Mouse (Mus musculus): ENCODE measurements at regions not wholly inside any gene's neighbourhood (a gene's known extent, or its start where the extent isn't known, plus 50 kb on each side); places are given as distances from the start of the nearest gene placed in this dataset.

GRCm38 (mm10) chrX:60773645-60774044, 119.6 kb downstream of the Sox3 start:
- no peak for DNase-seq (ENCODE audit: low spot score)
- Histone ChIP-seq H3K4me1 (replicated peaks; ENCODE audit: control insufficient read depth, insufficient read depth) (no peaks in the 10 kb centered on the region), H3K27ac (replicated peaks) (no peak overlapping the region), H3K27me3 (ENCODE audit: control insufficient read depth, insufficient read depth, low read length) (no peaks in the 10 kb centered on the region), H3K9ac (ENCODE audit: low read length) (no peak overlapping the region), H3K4me2 (replicated peaks; ENCODE audit: low read depth) (no peak overlapping the region), H3K36me3 (ENCODE audit: control insufficient read depth, insufficient read depth, low read length) (no peaks in the 10 kb centered on the region), H3K4me3 (ENCODE audit: low read depth, low read length) (no peak overlapping the region), H3K9me3 (ENCODE audit: control insufficient read depth, low read length) (no peaks in the 10 kb centered on the region)
- 69% methylated on average over 5 of the region's 5 CpGs for WGBS
- no peak for TF ChIP-seq EP300 (optimal IDR thresholded peaks at IDR 0.05)
- TF ChIP-seq CTCF (IDR thresholded peaks at IDR 0.05; ENCODE audit: low read depth): no peak
- no peak for ATAC-seq (ENCODE audit: low FRiP score, low TSS enrichment)

GRCm38 (mm10) chrX:60772439-60772838, 120.8 kb downstream of the Sox3 start:
- WGBS: 45% methylated on average over 1 of the region's 1 CpGs
- no peak for DNase-seq (ENCODE audit: low spot score)
- H3K27ac ChIP-seq (replicated peaks): no peak overlapping the region
- H3K9ac ChIP-seq (ENCODE audit: low read length): no peak overlapping the region
- no peaks in the 10 kb centered on the region for H3K36me3 ChIP-seq (ENCODE audit: control insufficient read depth, insufficient read depth, low read length)
- no peak overlapping the region for H3K4me3 ChIP-seq (ENCODE audit: low read depth, low read length)
- H3K4me2 ChIP-seq (replicated peaks; ENCODE audit: low read depth): no peak overlapping the region
- no peaks in the 10 kb centered on the region for H3K27me3 ChIP-seq (ENCODE audit: control insufficient read depth, insufficient read depth, low read length)
- no peaks in the 10 kb centered on the region for H3K4me1 ChIP-seq (replicated peaks; ENCODE audit: control insufficient read depth, insufficient read depth)
- H3K9me3 ChIP-seq (ENCODE audit: control insufficient read depth, low read length): no peaks in the 10 kb centered on the region
- TF ChIP-seq CTCF (IDR thresholded peaks at IDR 0.05; ENCODE audit: low read depth): no peak
- TF ChIP-seq EP300 (optimal IDR thresholded peaks at IDR 0.05): no peak
- no peak for ATAC-seq (ENCODE audit: low FRiP score, low TSS enrichment)

- no peaks in the 10 kb centered on the region for H3K36me3 ChIP-seq (ENCODE audit: control insufficient read depth, insufficient read depth, low read length)
- ATAC-seq (ENCODE audit: low FRiP score, low TSS enrichment): no peak
- no peak overlapping the region for H3K9ac ChIP-seq (ENCODE audit: low read length)
- no peaks in the 10 kb centered on the region for H3K9me3 ChIP-seq (ENCODE audit: control insufficient read depth, low read length)
- no peak for DNase-seq (ENCODE audit: low spot score)
- no peak overlapping the region for H3K4me2 ChIP-seq (replicated peaks; ENCODE audit: low read depth)
- no peak overlapping the region for H3K4me3 ChIP-seq (ENCODE audit: low read depth, low read length)
- H3K27me3 ChIP-seq (ENCODE audit: control insufficient read depth, insufficient read depth, low read length): no peaks in the 10 kb centered on the region
- 60% methylated on average over 5 of the region's 5 CpGs for WGBS
- no peak overlapping the region for H3K27ac ChIP-seq (replicated peaks)
- H3K4me1 ChIP-seq (replicated peaks; ENCODE audit: control insufficient read depth, insufficient read depth): no peaks in the 10 kb centered on the region
- TF ChIP-seq CTCF (IDR thresholded peaks at IDR 0.05; ENCODE audit: low read depth) (no peak), EP300 (optimal IDR thresholded peaks at IDR 0.05) (no peak)
Measured at GRCm38 (mm10) chrX:60750456-60750855, 142.8 kb downstream of the Sox3 start.

GRCm38 (mm10) chrX:60743971-60744370, 149.3 kb downstream of the Sox3 start:
- ATAC-seq (ENCODE audit: low FRiP score, low TSS enrichment) (no peak), DNase-seq (ENCODE audit: low spot score) (no peak)
- Histone ChIP-seq H3K4me3 (ENCODE audit: low read depth, low read length) (no peak overlapping the region), H3K36me3 (ENCODE audit: control insufficient read depth, insufficient read depth, low read length) (no peaks in the 10 kb centered on the region), H3K4me2 (replicated peaks; ENCODE audit: low read depth) (no peak overlapping the region), H3K27me3 (ENCODE audit: control insufficient read depth, insufficient read depth, low read length) (no peaks in the 10 kb centered on the region), H3K4me1 (replicated peaks; ENCODE audit: control insufficient read depth, insufficient read depth) (no peaks in the 10 kb centered on the region), H3K9me3 (ENCODE audit: control insufficient read depth, low read length) (no peaks in the 10 kb centered on the region), H3K9ac (ENCODE audit: low read length) (no peak overlapping the region), H3K27ac (replicated peaks) (no peak overlapping the region)
- 86% methylated on average over 3 of the region's 3 CpGs for WGBS
- TF ChIP-seq CTCF (IDR thresholded peaks at IDR 0.05; ENCODE audit: low read depth): no peak
- no peak for TF ChIP-seq EP300 (optimal IDR thresholded peaks at IDR 0.05)

GRCm38 (mm10) chrX:60743020-60743707, 150.1 kb downstream of the Sox3 start:
- Histone ChIP-seq H3K9me3 (ENCODE audit: control insufficient read depth, low read length) (no peaks in the 10 kb centered on the region), H3K27ac (replicated peaks) (no peak overlapping the region), H3K27me3 (ENCODE audit: control insufficient read depth, insufficient read depth, low read length) (no peaks in the 10 kb centered on the region), H3K9ac (ENCODE audit: low read length) (no peak overlapping the region), H3K4me2 (replicated peaks; ENCODE audit: low read depth) (no peak overlapping the region), H3K36me3 (ENCODE audit: control insufficient read depth, insufficient read depth, low read length) (no peaks in the 10 kb centered on the region), H3K4me3 (ENCODE audit: low read depth, low read length) (no peak overlapping the region), H3K4me1 (replicated peaks; ENCODE audit: control insufficient read depth, insufficient read depth) (no peaks in the 10 kb centered on the region)
- no peak for TF ChIP-seq CTCF (IDR thresholded peaks at IDR 0.05; ENCODE audit: low read depth)
- no peak for TF ChIP-seq EP300 (optimal IDR thresholded peaks at IDR 0.05)
- DNase-seq (ENCODE audit: low spot score) (no peak), ATAC-seq (ENCODE audit: low FRiP score, low TSS enrichment) (no peak)
- WGBS: 57% methylated on average over 3 of the region's 3 CpGs

- H3K4me1 ChIP-seq (replicated peaks; ENCODE audit: control insufficient read depth, insufficient read depth): no peaks in the 10 kb centered on the region
- H3K36me3 ChIP-seq (ENCODE audit: control insufficient read depth, insufficient read depth, low read length): no peaks in the 10 kb centered on the region
- H3K27me3 ChIP-seq (ENCODE audit: control insufficient read depth, insufficient read depth, low read length): no peaks in the 10 kb centered on the region
- H3K9ac ChIP-seq (ENCODE audit: low read length): no peak overlapping the region
- H3K4me3 ChIP-seq (ENCODE audit: low read depth, low read length): no peak overlapping the region
- no peak for DNase-seq (ENCODE audit: low spot score)
- H3K27ac ChIP-seq (replicated peaks): no peak overlapping the region
- no peak overlapping the region for H3K4me2 ChIP-seq (replicated peaks; ENCODE audit: low read depth)
- 35% methylated on average over 13 of the region's 13 CpGs for WGBS
- no peak for ATAC-seq (ENCODE audit: low FRiP score, low TSS enrichment)
- TF ChIP-seq EP300 (optimal IDR thresholded peaks at IDR 0.05): no peak
- no peak for TF ChIP-seq CTCF (IDR thresholded peaks at IDR 0.05; ENCODE audit: low read depth)
- no peaks in the 10 kb centered on the region for H3K9me3 ChIP-seq (ENCODE audit: control insufficient read depth, low read length)
Measured at GRCm38 (mm10) chrX:60719428-60720151, 127.1 kb upstream of the Atp11c start.
